Mouse (Mus musculus) heart, adult 2 months (tissue): ENCODE measurements around the gene Fxyd2. TPM values are rescaled to one million over a fixed set of nuclear protein-coding genes. Genes with fewer than 3 reads are reported as not detected.

Source experiments
- DNase-seq, 2 experiments: peaks; one replicate each; pipeline ENCODE4 v3.0.0; 2021
- H3K27ac ChIP-seq: fragments of 200-600 bp; 2 replicates; pipeline ENCODE4 v1.8.1; 2022
- H3K27me3 ChIP-seq: fragments of 200-500 bp; 2 replicates; pipeline ENCODE4 v1.6.1; 2012; ENCODE audit warnings: mild to moderate bottlenecking, low read length, inconsistent platforms, mixed read lengths; ENCODE audit not compliant: control insufficient read depth, insufficient read depth
- H3K36me3 ChIP-seq: fragments of 200-500 bp; 2 replicates; pipeline ENCODE4 v1.6.1; 2012; ENCODE audit warnings: low read length, inconsistent platforms; ENCODE audit not compliant: control insufficient read depth, insufficient read depth
- H3K4me1 ChIP-seq: fragments of 200-500 bp; 2 replicates; pipeline ENCODE4 v1.6.1; 2011; ENCODE audit warnings: low read length; ENCODE audit not compliant: control insufficient read depth, insufficient read depth
- H3K4me3 ChIP-seq: fragments of 200-600 bp; 2 replicates; pipeline ENCODE4 v1.8.1; 2022
- H3K79me2 ChIP-seq: fragments of 200-500 bp; replicated peaks from 2 replicates; pipeline ENCODE4 v1.6.1; 2012; ENCODE audit warnings: mild to moderate bottlenecking, inconsistent platforms, low read length, moderate library complexity, mixed read lengths; ENCODE audit not compliant: control insufficient read depth, insufficient read depth
- H3K9ac ChIP-seq: fragments of 200-500 bp; 2 replicates; pipeline ENCODE4 v1.6.1; 2012; ENCODE audit warnings: low read depth, mild to moderate bottlenecking, control low read depth, inconsistent platforms, low read length, mixed read lengths
- CTCF ChIP-seq: fragments of 200-600 bp; IDR thresholded peaks from 2 replicates; pipeline ENCODE4 v1.8.1; 2022; ENCODE audit warnings: antibody characterized with exemption, mild to moderate bottlenecking, moderate library complexity
- EP300 ChIP-seq: fragments of 200-500 bp; IDR thresholded peaks from 2 replicates; pipeline ENCODE4 v1.6.1; 2011; ENCODE audit warnings: low read depth, low read length, control low read depth; ENCODE audit not compliant: insufficient read depth
- POLR2A ChIP-seq: fragments of 200-500 bp; IDR thresholded peaks from 2 replicates; pipeline ENCODE4 v1.6.1; 2011; ENCODE audit warnings: mild to moderate bottlenecking, low read depth, low read length, control low read depth; ENCODE audit not compliant: insufficient read depth
- whole genome bisulfite sequencing: fragments of 180-500 bp; shearing (Covaris S2); methylation state at CpG from one replicate; pipeline ENCODE4 v1.1.7; 2018; 5-methylcytosine and 5-hydroxymethylcytosine counted together
- intact Hi-C: fragments of 180-260 bp; cut with DNase I; formaldehyde crosslinking; loops from one replicate; pipeline ENCODE4 v1.15.1; 2025
- polyA plus RNA-seq: library from polyadenylated mRNA; depleted of rRNA; stranded (reverse); fragments of >200 nt; gene quantifications from 2 replicates; pipeline ENCODE4 v1.2.3, GENCODE M21; 2012
- total RNA-seq, 2 experiments: library from RNA; stranded (reverse); gene quantifications; 2 replicates each; pipeline ENCODE4 v1.2.3; 2021

Fxyd2 gene
- total and polyA plus RNA-seq, 3 experiments, result 2.8 to 9.7 (median 3.3) TPM

DNA sequence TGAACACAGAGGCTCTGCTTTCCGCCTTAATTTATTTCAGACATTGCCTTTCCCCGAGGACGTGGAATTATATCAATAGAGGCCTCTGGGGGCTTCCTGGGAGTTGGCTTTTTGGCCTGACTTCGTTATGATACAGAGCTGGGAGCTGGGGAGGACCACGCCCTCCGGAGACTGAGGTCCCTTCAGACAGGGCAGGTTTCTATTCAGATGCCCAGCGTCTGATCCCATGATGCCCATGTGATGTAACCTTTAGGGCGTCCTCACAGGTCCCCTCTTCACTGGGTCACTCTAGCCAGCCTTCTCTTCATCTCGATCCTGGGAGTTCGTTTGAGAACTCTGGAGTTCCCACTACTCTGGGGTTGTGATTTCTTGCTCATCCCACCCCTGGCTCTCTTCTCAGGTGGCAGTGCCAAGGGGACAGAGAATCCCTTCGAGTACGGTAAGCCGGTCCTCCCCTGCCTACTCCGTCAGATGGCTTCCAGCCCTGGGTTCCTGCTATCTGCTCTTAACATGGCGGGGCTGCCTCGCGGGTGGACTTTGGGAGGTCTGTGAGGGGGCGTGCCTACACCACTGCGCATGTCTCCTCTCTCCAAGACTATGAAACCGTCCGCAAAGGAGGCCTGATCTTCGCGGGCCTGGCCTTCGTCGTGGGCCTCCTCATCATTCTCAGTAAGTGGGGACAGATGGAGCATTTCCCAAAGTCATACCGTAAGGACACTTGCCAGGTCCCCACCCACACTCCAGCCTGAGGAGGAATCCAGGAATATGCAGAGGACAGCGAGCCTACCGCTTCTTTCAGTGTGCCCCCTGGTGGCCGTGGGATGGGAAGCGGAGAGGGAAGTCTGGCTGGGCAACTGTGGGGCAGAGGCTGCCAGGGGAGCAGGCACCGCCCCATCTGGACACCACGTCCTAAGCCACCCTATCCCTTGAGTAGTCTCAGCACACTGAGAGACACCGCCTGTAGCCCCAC, 8.5 kb downstream of the Fxyd2 start:
- WGBS, result 33% methylated on average over 33 of the region's 33 CpGs
- peak; percentile 79 to 82 for DNase-seq
- intact Hi-C loops, result loop anchor here (1.0 kb wide), 1 partner anchor 109 kb away; no protein-coding TSS in a partner anchor
- H3K9ac ChIP-seq, result no peak overlapping the region
- no peak overlapping the region for H3K4me3 ChIP-seq
- no peaks in the 10 kb centered on the region for H3K27me3 ChIP-seq
- no peaks in the 10 kb centered on the region for H3K4me1 ChIP-seq
- H3K79me2 ChIP-seq, result no peaks in the 10 kb centered on the region
- TF ChIP-seq POLR2A (0 out of 2 replicates have a peak, but pooled peaks have one; percentile 21), CTCF (peak; percentile 84), EP300 (no peak)
- no peaks in the 10 kb centered on the region for H3K36me3 ChIP-seq
- peak overlapping the region; percentile 5; the same call in 1 of the 2 replicates for H3K27ac ChIP-seq

DNA sequence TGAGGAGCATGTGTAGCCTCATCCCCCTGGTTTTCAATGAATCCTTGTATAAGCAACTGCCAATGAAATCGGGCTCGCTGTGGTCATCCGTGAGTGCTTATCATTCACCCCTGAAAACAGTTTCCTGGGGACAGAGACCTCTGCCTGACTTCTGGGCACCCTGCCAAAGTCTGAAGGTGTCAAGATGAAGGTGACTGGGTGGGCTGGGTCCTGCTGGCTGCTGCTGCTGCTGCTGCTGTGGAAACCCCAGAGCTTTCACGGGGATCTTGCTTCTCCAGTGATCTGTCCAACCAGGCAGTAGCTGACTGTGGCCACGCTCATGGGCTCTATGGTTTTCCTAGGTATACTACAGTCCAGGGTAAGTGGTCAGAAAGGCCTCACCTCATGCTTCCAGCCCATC, 10.7 kb downstream of the Fxyd2 start:
- Histone ChIP-seq H3K36me3 (no peaks in the 10 kb centered on the region), H3K9ac (no peak overlapping the region), H3K79me2 (no peaks in the 10 kb centered on the region), H3K4me1 (no peaks in the 10 kb centered on the region), H3K27ac (no peak overlapping the region), H3K27me3 (no peaks in the 10 kb centered on the region), H3K4me3 (no peak overlapping the region)
- intact Hi-C loops, result no loop called here
- TF ChIP-seq POLR2A (no peak), CTCF (no peak), EP300 (no peak)
- no peak for DNase-seq
- 69% methylated on average over 5 of the region's 5 CpGs for WGBS

DNA sequence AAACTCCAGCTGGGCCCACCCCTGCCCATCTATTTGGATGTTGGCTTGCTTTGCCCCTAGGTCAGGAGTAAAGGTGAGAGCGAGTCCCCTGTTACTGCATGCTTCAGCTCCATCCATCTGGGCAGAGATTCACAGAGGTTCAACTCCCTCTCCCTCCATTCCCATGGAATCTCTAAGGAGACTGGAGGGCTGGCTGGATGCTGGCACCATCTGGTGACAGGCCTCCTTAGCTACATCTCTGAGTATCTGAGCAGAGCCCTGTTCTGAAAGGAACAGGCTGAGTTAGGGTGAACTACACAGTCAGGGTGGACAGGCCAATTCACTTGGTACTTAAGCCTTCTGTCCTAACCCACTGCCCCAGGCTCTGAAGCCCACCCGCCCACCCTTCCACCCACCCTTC, 11.1 kb downstream of the Fxyd2 start:
- Histone ChIP-seq H3K36me3 (no peaks in the 10 kb centered on the region), H3K27me3 (no peaks in the 10 kb centered on the region), H3K9ac (no peak overlapping the region), H3K4me3 (no peak overlapping the region), H3K27ac (no peak overlapping the region), H3K4me1 (no peaks in the 10 kb centered on the region), H3K79me2 (no peaks in the 10 kb centered on the region)
- DNase-seq, result no peak
- 90% methylated on average over 2 of the region's 2 CpGs for WGBS
- intact Hi-C loops, result no loop called here
- TF ChIP-seq POLR2A (no peak), EP300 (no peak), CTCF (no peak)

- Histone ChIP-seq H3K9ac (no peak overlapping the region), H3K36me3 (no peaks in the 10 kb centered on the region), H3K27me3 (no peaks in the 10 kb centered on the region), H3K4me1 (no peaks in the 10 kb centered on the region), H3K27ac (no peak overlapping the region), H3K79me2 (no peaks in the 10 kb centered on the region), H3K4me3 (no peak overlapping the region)
- intact Hi-C loops, result no loop called here
- 81% methylated on average over 3 of the region's 3 CpGs for WGBS
- DNase-seq, result no peak
- TF ChIP-seq CTCF (no peak), POLR2A (no peak), EP300 (no peak)
Measured at GRCm38 (mm10) chr9:45411111-45411510, 11.6 kb downstream of the Fxyd2 start.

DNA sequence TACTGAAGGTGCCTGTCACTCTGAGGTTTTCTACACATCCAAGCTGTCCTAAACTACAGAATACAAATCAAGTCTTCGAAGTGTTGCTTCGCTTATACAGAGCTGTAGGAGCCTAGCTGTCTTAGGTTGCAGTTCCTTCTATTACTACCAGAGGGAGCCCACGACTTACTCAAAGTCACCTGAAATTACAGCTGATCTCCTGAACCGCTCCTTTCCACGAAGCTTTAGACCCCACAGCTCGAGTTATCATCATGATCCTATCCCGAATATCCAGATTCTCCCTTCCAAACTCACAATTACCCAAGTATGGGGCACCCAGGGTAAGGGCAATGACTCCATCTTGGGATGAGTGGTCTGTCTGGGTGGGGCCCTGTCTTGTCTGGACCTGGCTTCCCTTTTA, 12.3 kb downstream of the Fxyd2 start:
- Histone ChIP-seq H3K79me2 (no peaks in the 10 kb centered on the region), H3K9ac (no peak overlapping the region), H3K27me3 (no peaks in the 10 kb centered on the region), H3K36me3 (no peaks in the 10 kb centered on the region), H3K4me3 (no peak overlapping the region), H3K27ac (no peak overlapping the region), H3K4me1 (no peaks in the 10 kb centered on the region)
- intact Hi-C loops, result no loop called here
- no peak for DNase-seq
- TF ChIP-seq CTCF (peak; percentile 66), EP300 (no peak)
- WGBS, result 17% methylated on average over 7 of the region's 7 CpGs

- no peak overlapping the region for H3K27ac ChIP-seq
- intact Hi-C loops, result no loop called here
- no peak overlapping the region for H3K9ac ChIP-seq
- DNase-seq, result peak; percentile 76 to 91
- H3K4me1 ChIP-seq, result no peaks in the 10 kb centered on the region; the same call in 1 of the 2 replicates
- H3K4me3 ChIP-seq, result no peak overlapping the region
- 4% methylated on average over 10 of the region's 10 CpGs for WGBS
- H3K36me3 ChIP-seq, result no peaks in the 10 kb centered on the region
- H3K79me2 ChIP-seq, result no peaks in the 10 kb centered on the region
- TF ChIP-seq POLR2A (no peak), CTCF (peak; percentile 85)
- H3K27me3 ChIP-seq, result no peaks in the 10 kb centered on the region
Measured at GRCm38 (mm10) chr9:45412287-45412686, 12.8 kb downstream of the Fxyd2 start.
